Mouse (Mus musculus) adrenal gland (tissue): ENCODE measurements around the gene Rfc1.

ENCODE experiments used
- intact Hi-C: fragments of 180-260 bp; cut with DNase I; formaldehyde crosslinking; loops from one replicate; pipeline ENCODE4 v1.15.1; 2025
- long read RNA-seq, 2 experiments: library from polyadenylated mRNA; unstranded; transcript quantifications; one replicate each; pipeline ENCODE4 v2.0.0; 2020; ENCODE audit warnings: borderline replicate concordance in 1 of 2; ENCODE audit not compliant: insufficient replicate concordance in 1 of 2

The Rfc1 gene
- long read RNA-seq, experiment 1, full-length matches to known transcripts = 4 of 51 reads
- long read RNA-seq, experiment 1, partial matches to known transcripts = 45 of 51 reads
- long read RNA-seq, experiment 1, other reads (novel, unspliced or antisense) = 2 of 51 reads
- long read RNA-seq, experiment 2, partial matches to known transcripts = 33 of 47 reads
- long read RNA-seq, experiment 2, other reads (novel, unspliced or antisense) = 10 of 47 reads

DNA sequence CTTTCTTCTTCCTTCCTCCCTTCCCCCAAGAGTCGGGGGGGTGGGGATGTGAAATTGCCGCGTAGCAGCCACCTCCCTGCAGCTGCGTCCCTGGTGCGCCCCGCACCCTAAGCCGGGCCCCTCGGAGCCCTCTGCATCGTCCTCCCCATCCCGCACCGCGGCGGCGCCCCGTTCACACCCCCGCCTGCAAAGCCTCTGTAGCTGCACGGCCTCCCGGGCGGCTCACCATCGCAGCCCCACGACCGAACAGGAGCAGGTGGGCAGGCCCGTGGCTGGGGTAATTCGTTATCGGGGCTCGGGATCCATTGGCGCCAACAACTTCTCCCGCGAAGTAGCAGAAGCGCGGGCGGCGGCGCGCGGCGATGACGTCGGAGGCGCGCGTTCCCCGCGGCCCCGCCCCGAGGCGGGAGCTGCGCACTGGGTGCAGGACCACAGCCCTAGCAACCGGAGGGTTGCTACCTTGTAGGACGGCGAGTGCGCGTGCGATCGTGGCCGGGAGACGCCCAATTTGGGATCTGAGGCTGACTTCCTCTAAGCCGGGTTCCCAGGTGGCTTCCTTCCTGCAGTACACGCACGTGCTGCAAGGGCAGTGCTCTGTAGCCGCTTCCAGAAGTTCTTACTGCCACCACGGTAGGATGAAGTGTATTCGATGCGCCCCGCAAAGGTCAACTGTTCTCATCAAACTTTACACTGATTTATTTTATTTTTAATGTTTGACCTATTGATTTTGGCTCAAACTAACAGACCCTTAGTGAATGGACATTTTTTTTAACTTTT, at the start of gene Rfc1:
Gene Rfc1 (minus strand): TSS at position 373 of the 777 bp plus-strand sequence.
- intact Hi-C loops = loop anchor here (5.0 kb wide), 1 partner anchor 57 kb away; the partner anchor contains the start of genes Lias and Rpl9

DNA sequence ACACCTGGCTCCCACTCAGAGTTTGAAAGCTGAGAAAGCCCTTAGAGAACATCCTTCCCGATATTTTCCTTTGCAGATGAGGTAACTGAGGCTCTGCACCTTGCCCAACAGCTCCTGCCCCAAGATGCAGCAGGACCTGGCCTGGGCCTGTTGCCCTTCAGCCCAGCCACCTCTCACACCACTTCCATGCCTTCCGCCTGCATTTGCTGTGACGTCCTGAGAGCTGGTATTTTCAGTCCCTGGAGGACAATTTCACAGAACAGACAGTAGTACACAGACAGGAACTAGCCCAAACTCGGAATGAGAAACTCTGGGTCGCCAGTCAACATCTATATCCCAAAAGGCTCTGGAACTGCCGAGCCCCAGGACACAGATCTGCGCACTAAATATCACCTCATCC, 39.3 kb upstream of the Rfc1 start:
- intact Hi-C loops = no loop called here

DNA sequence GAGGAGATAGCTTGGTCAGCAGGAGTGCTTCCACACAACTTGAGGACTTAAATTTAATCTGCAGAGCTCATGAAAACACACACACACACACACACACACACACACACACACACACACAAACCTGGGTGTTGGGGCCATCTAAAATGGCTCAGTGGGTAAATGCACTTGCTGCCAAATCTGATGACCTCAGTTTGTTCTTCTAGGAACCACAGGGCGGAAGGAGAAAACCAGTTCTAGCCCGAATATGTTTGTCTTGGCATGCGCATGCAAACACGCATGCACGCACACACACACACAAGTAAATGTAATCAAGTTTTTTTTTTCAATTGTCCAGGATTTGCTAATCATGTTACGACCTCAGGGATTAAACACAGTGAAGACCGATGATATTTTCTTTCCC, 36.1 kb upstream of the Rfc1 start:
- intact Hi-C loops = no loop called here

DNA sequence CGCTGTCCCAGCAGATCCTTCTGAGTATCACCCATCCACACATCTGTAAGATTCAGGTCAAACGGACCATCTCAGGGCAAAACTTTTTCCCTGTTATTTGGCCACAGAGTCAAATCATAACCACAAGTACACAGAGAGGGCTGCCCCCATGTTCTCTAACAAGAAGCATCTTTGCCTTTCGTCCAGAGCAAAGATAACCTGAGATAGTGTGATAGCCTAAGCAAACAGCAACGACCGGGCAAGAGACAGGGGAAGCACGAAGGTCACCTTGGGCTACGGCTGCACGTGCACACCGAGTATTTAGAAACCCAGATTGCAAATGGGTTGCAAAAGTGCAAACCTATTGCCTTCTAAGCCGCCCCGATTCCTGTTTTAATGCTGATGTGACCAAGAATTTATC, 32.4 kb upstream of the Rfc1 start:
- intact Hi-C loops = no loop called here

DNA sequence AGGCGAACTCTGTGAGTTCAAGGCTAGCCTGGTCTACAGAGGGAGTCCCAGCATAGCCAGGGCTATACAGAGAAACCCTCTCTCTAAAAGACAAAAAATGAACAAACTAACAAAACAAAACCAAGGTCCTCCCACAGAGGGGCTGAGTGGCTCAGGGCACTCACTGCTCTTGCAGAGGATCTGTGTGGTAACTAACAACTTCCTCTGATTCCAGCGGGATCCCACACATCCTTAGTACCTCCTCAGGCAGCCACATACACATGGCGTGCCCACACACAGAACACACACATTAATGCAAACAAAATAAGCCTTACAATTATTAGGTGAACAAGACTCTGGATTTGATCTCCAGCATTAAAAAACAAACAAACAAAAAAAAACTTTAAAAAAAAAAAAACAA, 22.3 kb upstream of the Rfc1 start:
- intact Hi-C loops = no loop called here

DNA sequence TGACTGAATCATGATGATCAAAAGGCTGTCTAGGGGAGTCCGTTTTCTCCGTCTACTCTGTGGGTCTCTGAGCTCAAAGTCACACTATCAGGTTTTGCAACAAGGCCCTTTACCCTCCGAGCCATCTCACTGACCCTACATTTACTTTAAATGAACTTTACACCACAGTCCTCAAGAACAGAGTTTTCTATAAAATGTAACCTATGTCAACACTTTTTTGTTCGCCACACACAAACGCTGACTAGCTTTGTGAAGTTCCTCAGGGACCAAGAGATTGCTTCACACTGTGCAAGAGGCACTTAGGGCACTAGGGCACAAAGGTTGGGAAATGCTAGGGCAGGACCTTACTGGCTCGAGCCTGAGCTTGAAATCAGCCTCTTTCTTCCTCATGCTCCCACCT, 21.4 kb upstream of the Rfc1 start:
- intact Hi-C loops = no loop called here

DNA sequence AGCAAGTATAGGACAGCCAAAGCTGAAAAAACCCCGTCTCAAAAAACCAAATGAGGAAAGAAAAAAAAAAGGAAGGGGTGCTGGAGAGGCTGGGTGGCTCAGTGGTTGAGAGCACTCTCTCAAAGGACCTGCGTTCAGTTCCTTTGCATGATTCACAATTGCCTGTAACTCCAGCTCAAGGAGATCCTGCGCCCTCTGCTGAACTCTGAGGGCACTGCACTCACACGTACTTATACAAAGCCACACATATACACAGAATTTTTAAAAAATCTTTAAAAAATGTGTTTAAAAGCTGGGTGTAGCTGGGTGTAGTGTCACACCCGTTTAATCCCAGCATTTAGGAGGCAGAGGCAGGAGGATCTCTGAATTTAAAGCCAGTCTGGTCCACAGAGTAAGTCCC, 19.5 kb upstream of the Rfc1 start:
- intact Hi-C loops = no loop called here

DNA sequence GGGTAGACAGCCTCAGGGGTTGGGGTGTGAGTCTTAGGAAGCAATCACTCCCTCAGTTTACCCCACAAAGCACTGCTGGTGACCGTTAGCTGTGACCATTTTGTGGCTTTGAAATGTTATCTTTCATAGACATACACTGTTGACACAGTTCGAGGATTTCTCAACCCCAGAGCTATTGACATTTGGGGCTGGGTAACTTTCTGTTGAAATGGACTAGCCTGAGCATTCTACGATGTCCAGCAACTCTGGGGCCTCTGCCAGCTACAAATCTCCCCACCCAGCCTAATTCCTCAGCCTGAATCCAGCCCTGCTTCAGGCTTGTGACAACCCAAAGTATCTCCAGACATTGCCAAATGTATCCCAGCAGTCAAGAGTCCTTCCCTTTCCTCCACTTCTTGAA, 18.6 kb upstream of the Rfc1 start:
- intact Hi-C loops = no loop called here

DNA sequence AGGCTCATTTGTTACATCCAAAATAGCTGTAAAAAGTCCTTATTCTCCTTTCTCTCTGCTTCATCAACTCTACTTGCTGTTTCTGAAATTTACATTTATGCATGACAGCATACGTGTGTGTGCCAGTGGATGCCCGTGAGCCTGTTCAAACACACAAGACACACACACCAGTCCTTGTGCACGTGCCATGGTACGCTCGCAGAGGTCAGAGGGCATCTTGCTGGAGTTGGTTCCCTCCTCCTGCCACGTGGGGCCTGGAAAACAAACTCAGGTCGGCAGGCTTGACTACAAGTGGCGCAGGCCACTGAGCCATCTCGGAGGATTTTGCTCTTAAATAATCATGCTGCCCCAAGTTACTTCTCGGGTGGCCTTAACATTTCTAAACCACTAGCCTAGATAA, 15.0 kb upstream of the Rfc1 start:
- intact Hi-C loops = no loop called here

DNA sequence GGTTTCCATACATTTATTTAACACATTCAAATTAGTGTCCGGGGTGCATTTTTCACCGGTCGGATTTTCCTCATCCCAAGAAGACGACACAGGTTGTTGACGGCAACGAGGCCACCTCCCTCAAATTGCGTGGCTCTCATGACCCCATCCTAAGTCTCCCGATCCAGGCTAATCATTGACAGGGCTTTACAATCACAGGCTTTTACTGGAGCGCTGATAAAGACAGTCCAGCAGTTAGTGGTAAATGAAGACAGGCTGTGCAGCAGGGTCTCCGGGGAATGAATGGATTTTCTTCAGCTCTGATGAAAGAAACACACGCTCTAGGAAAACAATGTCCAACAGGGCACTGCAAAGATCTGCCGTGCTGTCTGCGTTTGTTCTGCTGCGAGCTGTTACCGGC, 12.7 kb upstream of the Rfc1 start, which contains the start of gene Klb:
Gene Klb (plus strand): TSS at position 147 of the 400 bp plus-strand sequence.
- intact Hi-C loops = no loop called here

DNA sequence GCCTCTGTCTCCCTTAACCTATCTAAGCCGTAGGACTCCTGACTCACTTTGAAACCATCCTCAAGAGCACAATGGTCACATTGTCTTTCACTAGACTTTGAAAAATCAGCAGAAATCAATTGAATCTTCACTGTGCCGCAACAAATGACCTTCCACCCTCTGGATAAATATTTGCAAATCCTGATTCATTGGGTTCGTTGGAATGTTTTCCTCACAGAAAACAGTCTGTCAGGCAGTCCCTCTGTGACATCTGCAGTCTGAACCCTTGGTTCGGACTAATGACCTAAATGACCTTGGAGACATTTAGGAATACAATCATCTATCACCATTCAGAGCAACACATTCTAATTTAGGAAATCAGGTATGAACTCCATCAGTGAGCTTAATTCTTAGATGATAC, 4.7 kb upstream of the Rfc1 start:
- intact Hi-C loops = no loop called here

DNA sequence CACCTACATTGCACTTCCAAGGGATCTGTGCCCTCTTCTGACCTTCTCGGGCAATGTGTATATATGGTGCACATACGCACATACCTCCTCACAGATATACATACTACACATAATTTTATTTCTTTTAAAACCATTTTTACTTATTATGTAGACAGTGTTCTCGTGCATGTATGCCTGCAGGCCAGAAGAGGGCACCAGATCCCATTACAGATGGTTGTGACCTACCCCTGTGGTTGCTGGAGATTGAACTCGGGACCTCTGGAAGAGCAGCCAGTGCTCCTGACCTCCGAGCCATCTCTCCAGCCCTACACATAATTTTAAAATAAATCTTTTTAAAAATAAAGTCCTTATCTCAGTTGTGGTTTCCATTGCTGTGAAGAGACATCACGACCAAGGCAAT, 2.9 kb upstream of the Rfc1 start:
- intact Hi-C loops = loop anchor here (5.0 kb wide), 1 partner anchor 54 kb away; the partner anchor contains the start of genes Lias and Rpl9

DNA sequence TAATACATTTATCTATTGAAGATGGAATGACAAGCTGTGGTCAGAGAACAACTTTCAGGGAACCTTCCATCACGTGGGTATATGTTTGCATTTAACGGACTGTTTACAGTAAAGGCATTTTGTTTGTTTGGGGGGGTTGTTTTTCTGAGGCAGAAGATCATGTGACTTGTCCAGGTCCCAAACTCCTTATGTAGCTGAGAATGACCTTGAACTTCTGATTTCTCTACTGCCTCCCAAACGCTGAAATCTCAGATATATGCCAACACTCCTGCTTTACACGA, 545 bp upstream of the Rfc1 start:
- intact Hi-C loops = loop anchor here (5.0 kb wide), 1 partner anchor 56 kb away; the partner anchor contains the start of genes Lias and Rpl9

DNA sequence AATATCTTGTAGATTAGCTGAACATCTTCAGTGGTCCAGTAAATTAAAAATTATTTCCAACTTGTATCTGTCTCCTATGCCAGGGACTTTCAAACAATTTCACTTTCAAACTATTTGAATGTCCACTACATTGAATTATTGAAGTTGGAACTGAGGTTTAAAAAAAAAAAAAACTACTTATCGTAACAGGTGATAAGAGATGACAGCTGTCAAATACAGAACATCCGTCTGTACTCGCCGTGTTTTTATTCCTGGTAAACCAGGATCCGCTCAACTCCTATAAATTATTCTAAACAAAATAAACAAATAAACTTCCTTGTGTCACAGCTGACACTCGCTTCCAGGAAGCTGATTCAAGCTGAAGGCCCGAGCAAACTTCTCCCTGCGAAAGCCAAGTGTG, 682 bp downstream of the Rfc1 start:
- intact Hi-C loops = loop anchor here (5.0 kb wide), 1 partner anchor 58 kb away; the partner anchor contains the start of genes Lias and Rpl9

DNA sequence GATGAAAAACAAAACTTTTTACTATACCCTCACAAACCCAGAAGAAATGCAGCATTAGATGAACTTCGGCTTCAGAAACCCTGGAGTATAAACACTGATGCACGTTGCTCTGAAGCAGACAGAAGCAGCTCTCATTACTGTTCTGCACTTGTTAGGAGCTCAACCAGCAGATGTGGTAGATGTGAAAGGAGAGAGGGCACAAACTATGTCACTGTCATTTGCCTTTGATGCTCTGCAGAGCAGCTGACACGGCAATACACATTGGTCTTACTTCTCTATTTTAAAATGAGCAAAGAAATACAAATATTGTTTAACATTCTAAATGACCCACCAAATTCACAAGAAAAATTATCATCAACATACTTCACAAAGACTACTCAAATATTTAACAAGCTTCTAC, 5.5 kb downstream of the Rfc1 start:
- intact Hi-C loops = no loop called here

DNA sequence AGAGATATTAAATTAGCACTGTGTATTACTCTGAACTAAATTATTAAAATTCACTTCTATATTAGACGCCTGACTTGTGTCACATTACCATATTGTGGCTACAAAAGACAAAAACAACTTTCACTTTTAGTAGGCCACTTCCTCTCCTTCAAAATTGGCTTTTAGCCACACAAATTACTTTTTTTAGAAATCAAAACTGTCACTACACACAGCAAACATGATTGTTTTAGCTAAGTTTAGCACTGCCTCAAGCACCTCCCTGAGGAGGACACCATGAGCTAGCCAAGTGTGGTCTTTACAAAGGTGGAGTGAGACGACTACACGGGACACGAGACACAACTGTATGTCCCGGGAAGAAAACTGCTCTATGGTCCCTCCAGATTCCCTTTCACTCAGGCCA, 9.3 kb downstream of the Rfc1 start:
- intact Hi-C loops = no loop called here

DNA sequence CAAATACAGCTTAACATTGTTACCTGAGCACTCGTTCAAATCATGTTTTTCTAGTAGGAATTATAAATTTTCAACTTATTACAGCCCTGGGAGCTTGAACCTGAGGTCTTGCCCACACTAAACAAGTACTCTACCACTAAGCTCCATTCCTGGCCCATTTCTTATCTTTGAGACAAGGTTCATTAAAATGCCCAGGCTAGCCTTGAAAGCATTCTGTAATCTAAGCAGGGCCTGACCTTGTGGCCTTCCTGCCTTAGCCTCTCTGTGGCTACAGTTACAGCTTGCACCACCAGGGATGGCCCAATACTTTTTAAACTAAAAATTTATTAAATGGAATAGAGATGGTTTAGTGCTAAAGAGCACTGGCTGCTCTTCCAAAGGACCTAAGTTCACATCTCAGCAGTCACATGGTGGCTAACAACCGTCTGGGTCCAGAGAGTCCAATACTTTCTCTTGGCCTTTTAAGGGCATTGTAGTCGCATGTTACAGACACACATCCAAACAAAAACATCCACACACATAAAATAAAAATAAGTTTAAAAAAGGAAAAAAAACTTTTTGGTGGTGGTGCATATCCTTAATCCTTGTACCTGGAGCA, 10.6 kb downstream of the Rfc1 start:
- intact Hi-C loops = no loop called here

DNA sequence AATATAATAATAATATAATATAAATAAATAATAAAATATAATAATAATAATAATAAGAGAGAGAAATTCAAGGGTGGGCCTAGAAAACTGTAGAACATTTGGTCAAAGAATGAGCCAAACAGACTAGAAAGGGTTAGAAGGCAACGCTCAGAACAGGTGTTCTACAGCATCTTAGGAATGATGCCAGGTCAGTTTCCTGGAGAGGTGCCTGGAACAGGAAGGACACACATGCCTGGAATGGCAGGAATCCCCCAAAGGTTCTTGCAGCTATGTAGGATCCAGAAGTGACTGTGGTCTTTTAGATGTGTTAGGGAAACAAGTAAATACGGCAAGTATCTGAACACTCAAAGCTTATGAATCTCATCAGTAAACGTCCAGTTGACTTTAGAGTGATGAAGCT, 11.2 kb downstream of the Rfc1 start:
- intact Hi-C loops = no loop called here

DNA sequence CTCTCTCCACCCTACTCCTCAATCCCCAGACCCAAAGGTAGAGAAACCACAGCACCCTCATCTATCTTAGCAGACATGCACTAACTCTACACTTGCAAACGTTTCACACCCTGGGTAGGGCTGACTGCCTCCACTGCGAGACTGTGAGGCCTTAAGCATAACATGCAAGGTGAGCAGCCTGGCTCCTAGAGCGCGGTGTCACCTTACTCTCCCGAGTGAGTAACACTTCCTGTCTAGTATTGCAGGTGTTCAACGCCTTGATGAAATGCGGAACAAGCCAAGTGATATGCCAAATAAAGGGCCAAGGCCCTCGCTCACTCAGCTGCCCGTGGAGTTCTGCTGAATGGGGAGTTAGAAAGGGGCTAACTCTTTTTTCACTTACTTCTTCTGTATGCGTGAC, 13.3 kb downstream of the Rfc1 start:
- intact Hi-C loops = no loop called here

DNA sequence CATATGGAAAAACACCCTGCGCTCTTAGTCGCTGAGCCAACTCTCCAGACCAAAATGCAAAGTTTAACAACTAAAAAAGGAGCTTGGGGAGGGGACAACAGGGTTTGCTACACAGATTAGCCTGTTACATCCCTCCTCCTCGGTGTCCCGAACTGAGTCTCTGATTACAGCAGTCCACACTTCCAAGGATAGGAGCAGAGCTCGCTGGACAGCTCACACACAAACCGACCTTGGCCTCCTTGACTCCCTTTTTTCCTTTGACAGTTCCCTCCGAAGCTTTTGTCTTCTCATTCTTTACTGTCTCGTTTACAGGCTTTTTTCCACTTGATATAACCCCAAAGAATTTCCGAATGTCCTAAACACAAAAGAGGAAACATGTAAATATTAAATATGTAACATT, 16.3 kb downstream of the Rfc1 start:
- intact Hi-C loops = no loop called here

DNA sequence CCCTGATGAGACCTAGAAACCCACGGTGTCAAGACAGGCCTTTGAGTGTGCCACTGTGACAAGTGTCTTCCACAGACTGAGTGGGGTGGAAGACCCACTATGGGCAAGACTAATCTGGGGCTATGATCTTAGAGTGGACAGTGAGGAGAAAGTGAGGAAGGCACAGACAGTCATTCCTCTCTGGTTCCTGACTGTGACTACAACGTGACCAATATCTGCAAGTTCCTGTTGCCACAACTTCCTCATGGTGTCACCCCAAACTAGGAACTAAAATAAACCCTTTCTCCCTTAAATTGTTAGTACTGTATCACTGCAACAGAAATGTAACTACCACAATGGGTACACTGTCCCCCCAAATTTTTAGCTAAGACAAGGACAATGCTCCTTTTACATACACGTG, 26.6 kb downstream of the Rfc1 start:
- intact Hi-C loops = no loop called here

DNA sequence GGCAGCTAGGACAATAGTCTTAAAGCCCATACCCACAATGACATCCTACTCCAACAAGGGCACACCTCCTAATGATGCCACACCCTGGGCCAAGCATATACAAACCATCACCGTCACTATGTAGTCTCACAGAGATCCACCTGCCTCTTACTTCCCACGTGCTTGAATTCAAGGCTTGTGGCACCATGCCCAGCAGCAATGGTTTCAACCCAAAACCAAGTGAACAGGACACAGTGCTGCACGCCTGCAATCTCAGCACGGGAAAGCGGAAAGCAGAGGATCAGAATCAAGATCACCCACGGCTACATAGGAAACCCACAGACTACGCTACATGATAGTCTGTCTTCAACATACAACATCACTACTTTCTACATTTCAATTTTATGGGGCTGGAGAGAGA, 27.3 kb downstream of the Rfc1 start:
- intact Hi-C loops = no loop called here

DNA sequence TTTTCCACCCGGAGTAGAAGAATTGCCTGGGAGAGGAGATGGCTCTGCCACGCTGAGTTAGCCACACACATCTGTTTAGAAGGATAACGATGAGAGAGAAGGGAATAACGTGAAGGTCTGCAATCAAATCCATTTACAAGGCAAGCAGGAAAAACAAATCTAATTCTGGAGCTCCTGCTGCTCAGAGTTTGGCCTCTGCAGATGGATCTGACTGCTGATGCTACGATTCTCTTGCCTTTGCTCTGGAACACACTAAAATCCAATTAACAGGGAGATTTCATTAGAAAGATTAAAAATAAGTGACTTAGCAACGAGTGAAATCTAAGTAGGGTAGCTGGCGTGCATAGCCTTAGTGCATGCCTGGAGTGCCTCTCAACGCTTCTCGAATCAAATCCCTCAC, 30.0 kb downstream of the Rfc1 start:
- intact Hi-C loops = no loop called here
